Mouse (Mus musculus) cerebral cortex, adult 2 months (tissue): ENCODE results near the gene AF366264.

ENCODE experiments used
- WGBS: fragments of 180-500 bp; shearing (Covaris S2); methylation state at CpG from one replicate; pipeline ENCODE4 v1.1.7; 2018; 5-methylcytosine and 5-hydroxymethylcytosine counted together

Gene AF366264

GRCm38 (mm10) chr8:13838289-13838688, at the start of gene AF366264:
TSS of gene AF366264 (minus strand) at chr8:13838389.
- 87% methylated on average over 5 of the region's 5 CpGs for WGBS

- 48% methylated on average over 1 of the region's 1 CpGs for WGBS
These were observed 5.1 kb upstream of the AF366264 start for GRCm38 (mm10) chr8:13843286-13843685.

GRCm38 (mm10) chr8:13828598-13829172, 9.5 kb downstream of the AF366264 start:
- WGBS: 71% methylated on average over 7 of the region's 7 CpGs

- 86% methylated on average over 5 of the region's 5 CpGs for WGBS
These were observed 38.6 kb downstream of the AF366264 start for GRCm38 (mm10) chr8:13799566-13799965.

GRCm38 (mm10) chr8:13797676-13798075, 40.5 kb downstream of the AF366264 start:
- 97% methylated on average over 5 of the region's 5 CpGs for WGBS

GRCm38 (mm10) chr8:13793746-13794101, 44.5 kb downstream of the AF366264 start:
- 91% methylated on average over 11 of the region's 11 CpGs for WGBS

- WGBS: 82% methylated on average over 8 of the region's 8 CpGs
These were observed 45.0 kb downstream of the AF366264 start for GRCm38 (mm10) chr8:13793097-13793745.

GRCm38 (mm10) chr8:13789606-13790005, 48.6 kb downstream of the AF366264 start:
- WGBS: 96% methylated on average over 8 of the region's 8 CpGs

- WGBS: under 1% methylated on average over 44 of the region's 47 CpGs
These were observed 52.4 kb downstream of the AF366264 start for GRCm38 (mm10) chr8:13785764-13786299.

- 1% methylated on average over 47 of the region's 47 CpGs for WGBS
These were observed 52.9 kb downstream of the AF366264 start, which contains the start of gene Upf3a for GRCm38 (mm10) chr8:13785250-13785763. TSS of gene Upf3a (plus strand) at chr8:13785615.
